Mouse (Mus musculus) heart, adult 11 months (tissue): ENCODE results near the gene Gnl1.
A peak's percentile ranks its signal among the peaks of the same experiment; 100 is the strongest.

Experiments
- DNase-seq: peaks from one replicate; pipeline ENCODE4 v3.0.0; 2022

Gene Gnl1

DNA sequence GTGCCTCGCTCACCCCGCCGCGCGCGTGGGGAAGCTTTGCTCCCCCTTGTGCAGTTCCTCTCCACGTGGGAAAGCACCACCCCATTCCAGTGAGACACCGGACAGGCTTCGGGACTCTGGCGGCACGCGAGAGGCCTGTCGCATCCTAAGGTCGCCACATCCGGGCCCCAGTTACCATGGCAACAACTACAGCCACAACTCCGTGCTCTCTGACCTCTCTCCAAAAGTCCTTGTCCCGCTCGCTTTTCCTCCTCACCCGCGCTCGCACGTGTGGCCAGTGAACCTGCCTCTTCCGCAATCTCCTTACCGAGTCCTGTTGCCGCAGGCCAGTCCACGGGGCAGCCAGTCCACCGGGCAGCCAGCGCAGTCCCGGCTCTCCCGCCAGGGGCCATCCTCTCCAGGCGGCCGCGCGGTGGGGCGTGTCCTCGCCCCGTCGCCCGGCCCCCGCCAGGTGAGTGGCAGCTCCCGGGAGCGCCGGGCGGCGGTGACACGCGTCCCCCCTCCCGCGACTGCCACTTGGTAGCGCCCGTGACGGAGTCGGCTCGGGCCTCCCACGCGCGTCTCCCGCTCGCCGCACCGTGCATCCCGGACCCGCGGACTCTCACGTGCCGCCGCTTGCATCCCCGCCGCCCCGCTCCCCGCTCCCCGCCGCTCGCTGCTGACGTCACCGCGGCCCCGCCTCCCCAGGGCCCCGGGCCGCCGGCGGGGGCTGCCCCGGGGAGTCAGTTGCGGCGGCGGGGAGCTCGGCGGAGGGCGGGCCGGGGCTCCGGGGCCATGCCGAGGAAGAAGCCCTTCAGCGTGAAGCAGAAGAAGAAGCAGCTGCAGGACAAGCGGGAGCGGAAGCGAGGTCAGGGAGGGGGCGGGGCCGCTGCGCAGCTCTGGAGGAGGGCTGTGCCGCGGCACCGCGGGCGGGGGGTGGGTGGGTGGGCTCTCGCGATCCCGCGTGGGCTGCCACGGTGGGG lies at the start of gene Gnl1, which contains the start of gene Prr3:
Gene Gnl1 (plus strand): TSS at position 451 of the 962 bp plus-strand sequence.
Gene Prr3 (minus strand): TSS at position 836 of the 962 bp plus-strand sequence.
- peak; percentile 99 for DNase-seq

DNA sequence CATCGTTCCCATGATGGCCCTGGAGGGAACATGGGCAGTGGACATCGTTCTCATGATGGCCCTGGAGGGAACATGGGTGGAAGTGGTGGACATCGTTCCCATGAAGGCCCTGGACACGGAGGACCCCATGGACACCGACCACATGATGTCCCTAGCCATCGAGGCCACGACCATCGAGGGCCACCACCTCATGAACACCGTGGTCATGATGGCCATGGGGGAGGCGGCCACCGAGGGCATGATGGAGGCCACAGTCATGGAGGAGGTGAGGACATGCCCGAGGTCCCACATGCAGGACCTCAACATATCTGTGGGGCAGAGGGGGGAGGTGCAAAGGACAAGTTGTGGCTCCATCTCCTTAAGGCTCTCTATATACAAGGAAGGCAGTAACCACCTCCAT lies 49.0 kb upstream of the Gnl1 start:
- no peak for DNase-seq

DNA sequence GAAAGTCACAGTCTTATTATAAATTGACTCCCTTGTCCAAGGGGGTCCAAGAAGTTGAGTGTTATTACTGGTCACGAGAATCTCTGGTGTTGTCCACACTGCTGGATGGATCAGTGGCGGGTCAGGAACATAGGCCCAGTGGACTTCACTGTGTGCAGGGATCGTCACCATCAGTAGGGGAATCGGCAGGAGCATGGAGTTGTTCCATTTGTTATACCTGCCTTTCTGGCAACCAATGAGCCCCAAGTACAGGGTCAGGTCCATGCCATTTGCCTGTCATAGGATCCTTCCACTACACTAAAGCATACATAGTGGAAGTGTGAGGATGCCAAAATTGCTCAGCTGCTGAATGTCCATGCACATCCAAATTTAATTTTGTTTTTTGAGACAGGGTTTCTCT lies 47.0 kb upstream of the Gnl1 start:
- DNase-seq: peak; percentile 53

DNA sequence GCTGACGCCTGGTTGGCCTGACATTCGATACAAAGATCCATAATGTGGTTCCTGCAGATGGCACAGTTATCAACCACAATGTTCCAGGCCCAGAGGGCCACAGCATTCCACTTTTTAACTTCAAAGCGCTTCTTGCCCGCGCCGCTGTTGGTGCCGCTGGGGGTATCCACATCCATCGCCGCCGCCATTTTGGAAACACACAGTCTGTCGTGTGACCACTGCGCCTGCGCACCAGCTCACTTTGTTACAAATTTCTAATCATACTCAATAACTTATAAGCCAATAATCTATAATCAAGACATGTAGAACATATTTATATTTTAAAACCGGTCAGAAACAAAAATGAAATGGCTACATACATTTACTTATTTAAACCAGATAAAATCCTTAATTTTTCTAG lies 43.9 kb upstream of the Gnl1 start:
- DNase-seq: peak; percentile 80

DNA sequence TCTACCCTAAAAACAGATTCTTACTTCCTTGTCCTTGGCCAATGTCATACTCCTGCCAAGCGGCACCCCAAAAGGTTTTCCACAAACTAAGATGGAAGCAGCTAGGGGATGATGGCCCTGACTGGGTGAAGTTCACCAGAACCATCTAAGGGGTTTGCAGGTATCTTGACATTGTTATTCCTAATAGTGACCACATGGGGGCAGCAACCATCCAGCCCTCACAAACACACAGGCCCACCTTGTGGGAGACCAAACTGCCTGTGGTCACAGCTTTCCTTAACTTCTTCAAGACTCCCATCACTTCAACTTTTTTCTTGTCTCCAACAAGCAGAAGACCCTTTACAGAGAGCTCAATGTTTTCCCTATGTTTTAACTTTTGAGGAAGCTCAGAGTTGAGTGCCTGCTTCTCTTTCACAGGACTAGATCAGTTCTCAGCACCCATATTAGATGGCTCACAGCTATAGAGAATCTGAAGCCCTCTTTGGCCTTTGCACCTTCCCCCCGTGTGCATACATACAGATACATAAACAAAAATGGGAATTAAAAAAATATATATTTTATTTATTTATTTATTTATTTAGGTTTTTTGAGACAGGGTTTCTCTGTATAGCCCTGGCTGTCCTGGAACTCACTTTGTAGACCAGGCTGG lies 41.8 kb upstream of the Gnl1 start:
- peak; percentile 86 for DNase-seq

DNA sequence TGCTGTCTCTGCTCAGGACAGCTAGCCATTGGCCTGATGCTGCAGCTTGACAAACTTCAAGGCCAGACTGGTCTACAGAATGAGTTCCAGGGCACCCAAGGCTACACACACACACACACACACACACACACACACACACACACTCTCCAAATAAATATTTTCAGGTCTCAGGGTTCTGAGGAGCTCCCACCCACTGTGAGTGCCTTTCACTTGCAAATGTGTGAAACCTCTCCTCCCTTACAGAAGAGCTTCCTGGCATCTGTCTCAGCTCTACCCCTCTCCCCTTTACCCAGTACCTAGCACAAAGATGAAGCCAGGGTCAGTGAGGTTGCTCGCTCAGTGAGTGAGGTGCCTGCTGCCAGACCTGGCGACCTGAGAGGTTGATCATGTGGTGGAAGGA lies 40.5 kb upstream of the Gnl1 start:
- DNase-seq: peak; percentile 54

DNA sequence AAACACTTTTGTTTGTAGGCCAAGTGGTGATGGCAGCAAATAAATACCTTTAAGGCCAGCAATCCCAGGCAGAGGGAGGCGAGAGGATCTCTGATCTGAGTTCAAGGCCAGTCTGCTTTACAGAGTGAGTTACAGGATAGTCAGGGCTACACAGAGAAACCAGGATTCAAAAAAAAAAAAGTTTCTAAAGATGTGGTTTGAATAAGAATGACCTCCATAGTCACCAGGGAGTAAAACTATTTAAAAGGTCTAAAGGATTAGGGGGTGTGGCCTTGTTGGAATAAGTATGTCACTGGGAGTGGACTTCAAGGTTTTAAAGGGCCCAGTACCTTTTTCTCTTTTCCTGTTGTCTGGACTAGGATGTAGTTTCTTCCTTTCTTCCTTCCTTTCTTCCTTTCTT lies 39.7 kb upstream of the Gnl1 start:
- DNase-seq: peak; percentile 54

DNA sequence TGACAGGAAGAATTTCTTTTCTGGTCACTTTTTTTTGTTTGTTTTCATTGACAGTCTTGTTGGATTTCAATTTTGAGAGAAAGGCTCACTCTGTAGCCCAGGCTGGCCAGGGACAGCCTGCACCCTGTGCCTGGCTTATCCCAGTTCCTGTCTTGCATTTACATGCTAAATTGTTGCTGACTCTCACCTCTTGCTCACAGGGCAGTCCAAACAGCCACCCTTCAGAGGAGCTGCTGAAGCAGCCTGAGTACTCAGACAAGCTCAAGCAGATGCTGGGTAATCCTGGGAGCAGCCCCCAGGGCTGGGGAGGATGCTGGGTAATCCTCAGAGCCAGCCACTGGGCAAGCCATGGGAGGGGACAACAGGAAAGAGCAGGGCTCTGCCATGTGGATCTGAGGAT lies 28.7 kb upstream of the Gnl1 start:
- DNase-seq: peak; percentile 61

DNA sequence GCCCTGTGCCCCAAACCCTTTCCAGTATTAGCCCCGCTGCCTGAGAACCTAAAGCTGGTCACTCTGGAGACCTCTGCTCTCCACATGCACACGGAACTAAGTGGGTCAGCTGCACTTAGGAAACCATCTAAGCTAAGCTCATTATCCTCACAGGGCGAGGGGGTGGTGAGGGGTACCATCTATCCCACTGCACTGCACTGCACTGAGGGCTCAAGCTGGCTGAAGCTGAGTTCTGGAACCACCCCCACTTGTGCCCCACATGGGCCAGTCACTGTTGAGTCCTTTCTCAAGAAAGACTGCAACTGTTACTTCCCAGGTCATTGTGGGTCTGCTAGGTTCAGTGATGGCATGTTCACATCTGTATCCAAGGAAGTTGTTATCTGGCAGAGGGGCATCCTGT lies 27.1 kb upstream of the Gnl1 start:
- peak; percentile 70 for DNase-seq

DNA sequence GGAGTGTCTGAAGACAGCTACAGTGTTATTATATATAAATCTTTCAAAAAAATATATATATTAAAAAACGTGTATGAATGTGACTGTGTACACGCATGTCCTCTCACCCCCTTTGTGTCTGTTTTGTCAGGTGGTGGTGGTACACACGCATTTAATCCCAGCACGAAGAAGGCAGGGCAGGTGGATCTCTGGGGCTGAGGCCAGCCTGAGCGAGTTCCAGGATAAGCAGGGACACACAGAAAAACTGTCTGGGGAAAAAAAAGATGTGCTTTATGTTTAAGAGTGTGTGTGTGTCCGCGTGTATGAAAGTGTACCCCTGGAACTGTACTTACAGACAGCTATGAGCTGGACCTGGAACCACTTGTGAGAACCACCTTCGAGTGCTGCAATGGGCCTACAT lies 25.0 kb upstream of the Gnl1 start:
- DNase-seq: peak; percentile 68

DNA sequence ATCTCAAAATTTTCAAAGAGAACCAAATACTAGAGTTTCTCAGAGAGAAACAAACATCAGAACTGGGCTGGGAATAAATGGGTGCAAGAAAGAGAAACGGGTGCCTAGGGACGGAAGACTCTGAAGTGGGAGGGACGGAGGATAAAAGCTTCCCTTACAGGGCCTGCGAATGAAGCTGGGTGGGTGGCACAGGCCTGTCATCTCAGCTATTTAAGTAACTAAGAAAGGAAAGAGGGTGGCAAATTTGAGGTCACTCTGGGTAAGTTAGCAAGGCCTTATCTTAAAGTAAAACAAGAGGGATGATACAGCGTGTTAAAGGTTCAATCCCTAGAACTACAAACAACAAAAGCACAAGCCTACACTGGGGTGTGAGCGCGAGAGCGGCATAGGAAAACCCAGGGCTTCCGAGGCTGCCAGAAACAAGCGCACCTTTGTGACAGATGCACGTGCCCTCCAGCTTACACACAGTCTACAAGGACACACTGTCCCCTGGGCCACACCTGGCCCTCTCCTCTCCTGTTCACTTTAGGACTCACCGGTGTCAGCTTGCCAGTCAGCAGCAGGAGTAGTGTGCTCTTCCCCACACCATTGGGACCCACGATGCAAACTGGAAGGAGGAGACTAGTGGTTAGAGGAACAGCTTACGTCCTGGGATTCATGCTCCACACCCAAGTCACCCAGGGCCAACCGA lies 21.0 kb upstream of the Gnl1 start:
- DNase-seq: peak; percentile 84

DNA sequence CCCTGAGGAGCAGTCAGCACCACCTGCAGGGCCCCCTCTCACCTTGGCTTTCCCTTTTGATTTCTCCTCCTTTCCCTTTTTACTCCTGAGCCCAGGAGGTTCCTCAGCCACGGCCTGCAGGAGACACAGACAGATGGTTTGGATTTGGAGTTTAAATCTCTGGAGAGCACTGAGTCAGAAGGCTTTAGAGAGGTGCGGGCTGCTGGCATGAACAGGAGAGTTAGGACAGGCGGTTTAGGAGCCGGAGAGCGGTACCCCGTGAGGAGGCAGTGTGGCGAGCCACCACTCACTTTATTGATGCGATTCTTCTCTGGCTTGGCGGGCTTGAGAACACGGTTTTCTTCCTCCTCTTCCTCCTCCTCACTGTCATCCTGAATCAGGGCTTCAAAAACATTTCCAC lies 16.4 kb upstream of the Gnl1 start:
- peak; percentile 80 for DNase-seq

DNA sequence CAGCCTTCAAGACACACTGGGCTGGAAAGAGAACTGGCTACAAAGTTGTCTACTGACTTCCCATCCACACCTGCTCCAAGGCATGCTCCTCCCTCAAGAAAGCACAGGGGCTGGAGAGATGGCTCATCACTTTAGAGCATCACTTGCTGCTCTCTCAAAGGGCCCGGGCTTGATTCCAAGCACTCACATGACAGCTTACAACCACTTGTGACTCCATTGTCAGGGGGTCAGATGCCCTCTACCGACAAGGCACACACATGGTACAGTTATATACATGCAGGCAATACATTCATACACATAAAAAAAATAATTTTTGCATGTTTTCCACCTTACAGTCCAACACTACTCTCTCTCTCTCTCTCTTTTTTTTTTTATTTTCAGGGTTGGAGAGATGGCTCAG lies 12.0 kb upstream of the Gnl1 start:
- peak; percentile 90 for DNase-seq

DNA sequence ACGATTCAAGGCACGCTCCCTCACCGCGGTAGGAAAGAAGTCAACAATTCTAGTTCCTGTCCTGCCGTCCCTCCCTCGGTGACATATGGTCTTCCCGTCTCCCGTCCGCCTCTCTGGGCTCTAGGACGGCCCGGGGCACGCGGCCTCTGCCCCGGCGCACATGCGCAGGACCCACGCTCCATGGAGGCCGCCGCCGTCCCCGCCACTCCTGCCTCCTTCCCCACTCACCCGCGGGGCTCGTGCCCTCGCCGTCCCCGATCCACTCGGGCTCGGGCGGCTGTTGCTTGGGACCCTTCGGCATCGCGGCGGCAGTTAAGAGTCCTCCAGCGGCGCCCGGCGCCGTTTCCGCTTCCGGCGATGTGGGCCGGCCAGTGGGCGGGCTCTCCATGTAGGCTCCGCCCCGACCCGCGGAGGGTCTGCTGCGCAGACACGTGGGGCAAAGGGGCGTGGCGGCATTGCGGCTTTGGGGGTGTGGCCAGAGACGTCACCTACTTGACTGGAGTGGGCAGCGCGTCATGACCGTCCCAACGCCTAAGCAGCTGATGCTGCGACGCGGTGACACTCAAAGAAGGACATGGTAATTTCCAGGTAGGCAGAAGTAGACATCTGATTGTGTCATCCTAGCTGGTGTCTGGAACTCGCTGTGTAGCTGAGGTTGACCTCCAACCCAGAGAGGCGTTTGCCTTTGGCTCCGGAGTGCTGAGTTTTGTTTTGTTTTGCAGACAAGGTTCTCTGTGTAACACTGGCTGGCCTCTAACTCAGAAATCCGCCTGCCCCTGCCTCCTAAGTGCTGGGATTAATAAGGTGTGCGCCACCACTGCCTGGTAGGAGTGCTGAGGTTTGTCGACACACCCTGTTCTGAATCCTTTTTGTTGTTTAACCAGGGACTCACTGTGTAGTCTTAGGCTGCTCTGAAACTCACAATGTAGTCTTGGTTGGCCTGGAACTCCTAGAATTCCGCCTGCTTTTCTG lies 9.9 kb upstream of the Gnl1 start, which contains the start of gene Abcf1:
Gene Abcf1 (minus strand): TSS at position 344 of the 972 bp plus-strand sequence.
- peak; percentile 100 for DNase-seq

DNA sequence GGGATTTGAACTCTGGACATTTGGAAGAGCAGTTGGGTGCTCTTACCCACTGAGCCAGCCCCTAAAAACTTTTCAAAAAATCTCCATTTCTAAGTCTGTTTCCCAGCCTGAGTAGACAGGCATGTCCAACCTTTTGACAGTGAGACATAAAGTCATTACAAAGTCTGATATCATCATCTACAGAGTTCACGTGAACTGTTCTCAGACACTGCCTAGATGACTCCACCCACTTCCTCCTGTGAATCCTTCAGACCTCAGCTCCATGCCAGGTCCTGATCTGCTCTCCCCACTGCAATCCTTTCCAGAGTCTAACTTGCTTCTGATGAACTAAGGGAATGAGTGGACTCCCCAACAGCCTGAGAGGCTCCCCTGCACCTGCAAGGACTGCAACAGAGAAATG lies 7.5 kb upstream of the Gnl1 start:
- no peak for DNase-seq

DNA sequence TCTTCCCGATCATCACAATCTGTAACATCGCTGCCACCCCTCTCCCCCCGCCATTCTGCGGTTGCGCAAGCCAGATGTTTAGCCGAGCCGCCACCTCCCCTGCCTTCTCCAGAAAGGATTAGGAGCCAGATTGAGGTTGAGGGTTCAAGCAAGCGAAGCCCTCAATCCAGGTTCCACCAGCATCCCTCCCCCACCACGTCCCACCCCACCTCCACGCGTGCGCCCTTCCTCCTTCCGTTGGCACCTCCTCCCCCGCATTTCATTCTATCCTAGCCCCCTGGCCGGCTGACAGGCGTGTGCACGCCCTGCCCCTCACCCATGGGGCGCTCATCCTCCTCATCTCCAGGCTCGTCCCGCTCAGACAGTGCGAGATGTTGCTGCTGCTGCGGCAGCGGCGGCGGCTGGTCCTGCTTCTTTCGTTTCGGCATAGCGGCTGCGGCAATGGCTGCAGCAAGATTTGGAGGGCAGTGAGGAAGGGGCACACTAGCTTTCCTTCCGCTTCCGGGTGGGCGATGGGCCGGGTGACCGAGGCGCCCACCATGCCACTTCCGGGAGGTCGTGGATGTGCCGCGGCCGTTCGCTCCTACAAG lies 745 bp upstream of the Gnl1 start:
- no peak for DNase-seq

DNA sequence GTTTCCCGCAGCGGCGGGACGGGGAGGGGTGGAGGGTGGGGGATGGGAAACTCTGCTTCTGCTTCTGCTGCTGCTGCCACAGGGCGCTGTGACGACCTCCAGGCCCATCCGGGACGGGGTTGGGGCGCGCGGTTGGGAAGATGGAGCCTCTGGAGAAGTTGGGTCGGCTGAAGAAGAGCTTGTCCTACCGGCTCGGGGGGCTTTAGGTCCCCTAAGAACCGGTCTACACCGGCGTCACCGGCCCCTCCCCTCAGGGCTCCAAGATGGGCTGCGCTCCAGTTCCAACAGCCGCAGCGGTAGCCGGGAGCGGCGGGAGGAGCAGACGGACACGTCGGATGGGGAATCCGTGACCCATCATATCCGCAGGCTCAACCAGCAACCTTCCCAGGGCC lies 708 bp downstream of the Gnl1 start:
- peak; percentile 97 for DNase-seq

DNA sequence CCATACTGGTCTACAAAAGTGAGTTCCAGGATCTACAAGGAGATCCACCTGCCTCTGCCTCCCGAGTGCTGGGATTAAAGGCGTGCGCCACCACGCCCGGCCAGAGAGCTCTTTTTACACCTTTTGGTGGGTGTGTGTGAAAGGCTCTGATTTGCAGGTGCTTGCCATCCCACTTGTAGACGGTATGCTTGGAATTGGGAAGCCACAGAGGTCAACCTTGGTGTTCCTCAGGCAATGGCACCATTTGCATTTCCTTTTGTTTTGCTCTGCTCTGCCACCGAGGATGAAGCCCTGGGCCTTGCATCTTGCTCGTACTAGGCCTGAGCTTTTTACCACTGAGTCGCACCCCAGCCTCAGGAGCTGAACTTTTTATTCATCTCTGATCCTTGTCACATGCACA lies 2.1 kb downstream of the Gnl1 start:
- no peak for DNase-seq

DNA sequence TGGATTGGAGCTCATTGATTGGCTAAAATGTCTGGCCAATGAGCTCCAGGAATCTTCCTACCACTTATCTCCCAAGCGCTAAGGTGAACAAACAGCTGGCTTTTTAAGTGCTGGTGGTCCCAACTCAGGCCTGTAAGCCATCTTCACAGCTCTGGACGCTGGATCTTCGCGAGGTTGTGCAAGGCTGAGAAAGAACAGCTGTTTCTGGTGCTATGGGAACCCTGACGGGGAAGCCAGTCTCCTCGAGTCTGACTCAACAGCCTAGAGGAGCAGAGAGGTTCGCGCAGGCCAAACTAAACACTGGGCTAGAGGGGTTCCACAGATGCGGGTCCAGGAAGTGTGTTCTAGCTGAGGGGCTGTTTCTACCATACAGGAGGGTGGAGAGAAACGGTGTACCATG lies 12.1 kb downstream of the Gnl1 start:
- DNase-seq: peak; percentile 96

DNA sequence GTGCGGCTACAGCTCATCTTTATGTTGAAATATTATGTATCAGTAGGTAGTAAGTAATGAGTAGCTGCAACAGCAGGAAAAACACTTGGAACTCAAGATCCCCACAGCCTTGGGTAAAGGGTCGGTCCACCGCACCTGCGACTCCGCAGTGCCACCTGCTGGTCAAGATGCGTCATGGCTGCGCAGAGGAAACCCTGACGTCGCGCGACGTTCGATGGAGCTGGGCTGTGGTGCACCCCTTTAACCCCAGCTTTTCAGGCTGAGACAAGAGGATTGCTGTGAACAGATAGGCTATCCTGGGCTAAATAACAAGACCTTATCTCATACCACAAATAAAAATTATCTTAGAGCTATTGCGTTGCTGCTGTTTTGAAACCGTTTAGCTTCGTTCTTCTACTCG lies 14.0 kb downstream of the Gnl1 start:
- peak; percentile 97 for DNase-seq

DNA sequence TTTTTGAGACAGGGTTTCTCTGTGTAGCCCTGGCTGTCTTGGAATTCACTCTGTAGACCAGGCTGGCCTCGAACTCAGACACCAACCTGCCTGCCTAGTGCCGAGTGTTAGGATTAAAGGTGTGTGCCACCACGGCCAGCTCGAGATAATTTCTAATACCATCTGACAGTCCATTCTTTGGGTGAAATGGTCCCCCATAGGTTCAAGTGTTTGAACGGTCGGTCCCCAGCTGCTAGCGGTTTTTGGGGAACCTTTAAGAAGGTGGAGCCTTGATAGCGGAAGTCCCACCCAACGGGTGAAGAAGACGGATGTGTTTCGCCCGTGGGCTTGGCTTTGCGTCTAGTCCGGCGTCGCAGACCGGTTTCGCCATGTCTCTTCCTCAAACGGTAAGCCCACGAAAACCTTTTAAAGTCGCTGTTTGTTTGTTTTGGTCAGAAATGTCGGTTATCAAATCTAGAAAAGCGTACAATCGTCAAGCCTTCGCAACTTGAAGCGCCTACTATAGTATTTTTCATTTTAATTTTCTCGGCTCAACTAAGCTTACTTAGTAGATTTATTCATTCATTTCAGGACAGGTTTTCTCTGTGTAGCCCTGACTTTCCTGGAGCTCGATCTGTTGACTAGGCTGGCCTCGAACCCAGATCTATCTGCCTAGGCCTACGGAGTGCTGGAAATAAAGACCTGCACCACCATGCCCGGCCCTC lies 14.7 kb downstream of the Gnl1 start:
- peak; percentile 98 for DNase-seq
